Mouse (Mus musculus): ENCODE results near the gene Gm21788. TPM values are rescaled to one million over a fixed set of nuclear protein-coding genes. Genes with fewer than 3 reads are reported as not detected.

Gene Gm21788
- not detected in 2 replicates for polyA plus RNA-seq (2012; rRNA removed)

GRCm38 (mm10) chrY:7404710-7405109 lies at the start of gene Gm21788:
Gene Gm21788 (plus strand): TSS chrY:7405010.

Other genes starting within 250 kb of the Gm21788 start
- not detected in 2 replicates for gene Gm21244, start 235.7 kb upstream of the Gm21788 start, polyA plus RNA-seq (2012; rRNA removed)
- not detected in 2 replicates for gene Gm28998, start 151.2 kb upstream of the Gm21788 start, polyA plus RNA-seq (2012; rRNA removed)
- not detected in 2 replicates for gene Gm20826, start 233.5 kb downstream of the Gm21788 start, polyA plus RNA-seq (2012; rRNA removed)